Mouse (Mus musculus) heart, adult 2 months (tissue): Measurements from ENCODE around the gene Snx9.

Experiments used
- CTCF ChIP-seq: fragments of 200-600 bp; IDR thresholded peaks from 2 replicates; pipeline ENCODE4 v1.8.1; 2022; ENCODE audit warnings: antibody characterized with exemption, mild to moderate bottlenecking, moderate library complexity
- EP300 ChIP-seq: fragments of 200-500 bp; IDR thresholded peaks from 2 replicates; pipeline ENCODE4 v1.6.1; 2011; ENCODE audit warnings: low read depth, low read length, control low read depth; ENCODE audit not compliant: insufficient read depth
- POLR2A ChIP-seq: fragments of 200-500 bp; IDR thresholded peaks from 2 replicates; pipeline ENCODE4 v1.6.1; 2011; ENCODE audit warnings: mild to moderate bottlenecking, low read depth, low read length, control low read depth; ENCODE audit not compliant: insufficient read depth

- TF ChIP-seq POLR2A (no peak), CTCF (no peak), EP300 (no peak)
Observed at GRCm38 (mm10) chr17:5840550-5841127, 490 bp upstream of the Snx9 start.
